Mouse (Mus musculus): ENCODE measurements around the gene Dusp7.

Dusp7 gene

GRCm38 (mm10) chr9:106411091-106411594, 42.7 kb downstream of the Dusp7 start:
- Histone ChIP-seq H3K9me3 (ENCODE audit: low read length) (no peaks in the 10 kb centered on the region), H3K36me3 (ENCODE audit: insufficient read depth, low read length) (no peaks in the 10 kb centered on the region), H3K4me3 (replicated peaks; ENCODE audit: low read length) (no peak overlapping the region), H3K27me3 (ENCODE audit: insufficient read depth, low read length) (peaks cover 18% of the 10 kb centered on the region), H3K4me1 (replicated peaks; ENCODE audit: low read depth, low read length) (no peaks in the 10 kb centered on the region)
- TF ChIP-seq POU5F1 (IDR thresholded peaks at IDR 0.05; ENCODE audit: borderline replicate concordance, low read length) (no peak), CTCF (conservative IDR thresholded peaks at IDR 0.05; ENCODE audit: low read length) (no peak), NANOG (IDR thresholded peaks at IDR 0.05; ENCODE audit: borderline replicate concordance, low read length) (no peak)

- TF ChIP-seq NANOG (IDR thresholded peaks at IDR 0.05; ENCODE audit: borderline replicate concordance, low read length): no peak
- TF ChIP-seq POU5F1 (IDR thresholded peaks at IDR 0.05; ENCODE audit: borderline replicate concordance, low read length): no peak
- TF ChIP-seq CTCF (conservative IDR thresholded peaks at IDR 0.05; ENCODE audit: low read length): no peak
- Histone ChIP-seq H3K9me3 (ENCODE audit: low read length) (no peaks in the 10 kb centered on the region), H3K27me3 (ENCODE audit: insufficient read depth, low read length) (peaks cover 13% of the 10 kb centered on the region), H3K36me3 (ENCODE audit: insufficient read depth, low read length) (no peaks in the 10 kb centered on the region), H3K4me1 (replicated peaks; ENCODE audit: low read depth, low read length) (no peaks in the 10 kb centered on the region), H3K4me3 (replicated peaks; ENCODE audit: low read length) (no peak overlapping the region)
Measured at GRCm38 (mm10) chr9:106411729-106412128, 43.3 kb downstream of the Dusp7 start.

- no peak for TF ChIP-seq NANOG (IDR thresholded peaks at IDR 0.05; ENCODE audit: borderline replicate concordance, low read length)
- TF ChIP-seq CTCF (conservative IDR thresholded peaks at IDR 0.05; ENCODE audit: low read length): no peak
- TF ChIP-seq POU5F1 (IDR thresholded peaks at IDR 0.05; ENCODE audit: borderline replicate concordance, low read length): no peak
- Histone ChIP-seq H3K4me1 (replicated peaks; ENCODE audit: low read depth, low read length) (peaks cover 4% of the 10 kb centered on the region), H3K36me3 (ENCODE audit: insufficient read depth, low read length) (no peaks in the 10 kb centered on the region), H3K4me3 (replicated peaks; ENCODE audit: low read length) (no peak overlapping the region), H3K9me3 (ENCODE audit: low read length) (no peaks in the 10 kb centered on the region), H3K27me3 (ENCODE audit: insufficient read depth, low read length) (peaks cover 12% of the 10 kb centered on the region)
Measured at GRCm38 (mm10) chr9:106412210-106412609, 43.8 kb downstream of the Dusp7 start.

- Histone ChIP-seq H3K4me1 (replicated peaks; ENCODE audit: low read depth, low read length) (peaks cover 18% of the 10 kb centered on the region), H3K36me3 (ENCODE audit: insufficient read depth, low read length) (no peaks in the 10 kb centered on the region), H3K27me3 (ENCODE audit: insufficient read depth, low read length) (peaks cover 15% of the 10 kb centered on the region), H3K4me3 (replicated peaks; ENCODE audit: low read length) (no peak overlapping the region), H3K9me3 (ENCODE audit: low read length) (no peaks in the 10 kb centered on the region)
- TF ChIP-seq POU5F1 (IDR thresholded peaks at IDR 0.05; ENCODE audit: borderline replicate concordance, low read length) (no peak), CTCF (conservative IDR thresholded peaks at IDR 0.05; ENCODE audit: low read length) (no peak), NANOG (IDR thresholded peaks at IDR 0.05; ENCODE audit: borderline replicate concordance, low read length) (no peak)
Measured at GRCm38 (mm10) chr9:106413606-106414005, 45.2 kb downstream of the Dusp7 start.

GRCm38 (mm10) chr9:106416826-106417225, 48.4 kb downstream of the Dusp7 start:
- no peaks in the 10 kb centered on the region for H3K36me3 ChIP-seq (ENCODE audit: insufficient read depth, low read length)
- no peaks in the 10 kb centered on the region for H3K9me3 ChIP-seq (ENCODE audit: low read length)
- peaks cover 45% of the 10 kb centered on the region for H3K4me1 ChIP-seq (replicated peaks; ENCODE audit: low read depth, low read length)
- peaks cover 17% of the 10 kb centered on the region for H3K27me3 ChIP-seq (ENCODE audit: insufficient read depth, low read length)
- no peak overlapping the region for H3K4me3 ChIP-seq (replicated peaks; ENCODE audit: low read length)
- TF ChIP-seq POU5F1 (IDR thresholded peaks at IDR 0.05; ENCODE audit: borderline replicate concordance, low read length) (no peak), NANOG (IDR thresholded peaks at IDR 0.05; ENCODE audit: borderline replicate concordance, low read length) (no peak)

- H3K9me3 ChIP-seq (ENCODE audit: low read length): no peaks in the 10 kb centered on the region
- peaks cover 17% of the 10 kb centered on the region for H3K27me3 ChIP-seq (ENCODE audit: insufficient read depth, low read length)
- peaks cover 48% of the 10 kb centered on the region for H3K4me1 ChIP-seq (replicated peaks; ENCODE audit: low read depth, low read length)
- peak overlapping the region; percentile 68 for H3K4me3 ChIP-seq (replicated peaks; ENCODE audit: low read length)
- H3K36me3 ChIP-seq (ENCODE audit: insufficient read depth, low read length): no peaks in the 10 kb centered on the region
- TF ChIP-seq CTCF (conservative IDR thresholded peaks at IDR 0.05; ENCODE audit: low read length): no peak
- no peak for TF ChIP-seq NANOG (IDR thresholded peaks at IDR 0.05; ENCODE audit: borderline replicate concordance, low read length)
- no peak for TF ChIP-seq POU5F1 (IDR thresholded peaks at IDR 0.05; ENCODE audit: borderline replicate concordance, low read length)
Measured at GRCm38 (mm10) chr9:106417841-106418625, 49.6 kb downstream of the Dusp7 start.

- Histone ChIP-seq H3K4me1 (replicated peaks; ENCODE audit: low read depth, low read length) (peaks cover 58% of the 10 kb centered on the region), H3K27me3 (ENCODE audit: insufficient read depth, low read length) (peaks cover 15% of the 10 kb centered on the region), H3K9me3 (ENCODE audit: low read length) (no peaks in the 10 kb centered on the region), H3K36me3 (ENCODE audit: insufficient read depth, low read length) (no peaks in the 10 kb centered on the region), H3K4me3 (replicated peaks; ENCODE audit: low read length) (no peak overlapping the region)
- TF ChIP-seq CTCF (conservative IDR thresholded peaks at IDR 0.05; ENCODE audit: low read length) (no peak), POU5F1 (IDR thresholded peaks at IDR 0.05; ENCODE audit: borderline replicate concordance, low read length) (no peak), NANOG (IDR thresholded peaks at IDR 0.05; ENCODE audit: borderline replicate concordance, low read length) (no peak)
Measured at GRCm38 (mm10) chr9:106420608-106421007, 52.2 kb downstream of the Dusp7 start.

GRCm38 (mm10) chr9:106421033-106421864, 52.8 kb downstream of the Dusp7 start:
- Histone ChIP-seq H3K4me1 (replicated peaks; ENCODE audit: low read depth, low read length) (peaks cover 59% of the 10 kb centered on the region), H3K27me3 (ENCODE audit: insufficient read depth, low read length) (peaks cover 15% of the 10 kb centered on the region), H3K9me3 (ENCODE audit: low read length) (no peaks in the 10 kb centered on the region), H3K36me3 (ENCODE audit: insufficient read depth, low read length) (no peaks in the 10 kb centered on the region), H3K4me3 (replicated peaks; ENCODE audit: low read length) (0 out of 2 replicates have a peak overlapping the region, but pooled peaks have one; percentile 41)
- TF ChIP-seq CTCF (conservative IDR thresholded peaks at IDR 0.05; ENCODE audit: low read length) (no peak), NANOG (IDR thresholded peaks at IDR 0.05; ENCODE audit: borderline replicate concordance, low read length) (no peak), POU5F1 (IDR thresholded peaks at IDR 0.05; ENCODE audit: borderline replicate concordance, low read length) (no peak)
